Mouse (Mus musculus) heart, adult 2 months (tissue): ENCODE data around the gene Tsr3. TPM values are rescaled to one million over a fixed set of nuclear protein-coding genes. Genes with fewer than 3 reads are reported as not detected.

Experiments
- DNase-seq, 2 experiments: peaks; one replicate each; pipeline ENCODE4 v3.0.0; 2021
- H3K27ac ChIP-seq: fragments of 200-600 bp; 2 replicates; pipeline ENCODE4 v1.8.1; 2022
- H3K27me3 ChIP-seq: fragments of 200-500 bp; 2 replicates; pipeline ENCODE4 v1.6.1; 2012; ENCODE audit warnings: mild to moderate bottlenecking, low read length, inconsistent platforms, mixed read lengths; ENCODE audit not compliant: control insufficient read depth, insufficient read depth
- H3K36me3 ChIP-seq: fragments of 200-500 bp; 2 replicates; pipeline ENCODE4 v1.6.1; 2012; ENCODE audit warnings: low read length, inconsistent platforms; ENCODE audit not compliant: control insufficient read depth, insufficient read depth
- H3K4me1 ChIP-seq: fragments of 200-500 bp; 2 replicates; pipeline ENCODE4 v1.6.1; 2011; ENCODE audit warnings: low read length; ENCODE audit not compliant: control insufficient read depth, insufficient read depth
- H3K4me3 ChIP-seq: fragments of 200-600 bp; 2 replicates; pipeline ENCODE4 v1.8.1; 2022
- H3K79me2 ChIP-seq: fragments of 200-500 bp; replicated peaks from 2 replicates; pipeline ENCODE4 v1.6.1; 2012; ENCODE audit warnings: mild to moderate bottlenecking, inconsistent platforms, low read length, moderate library complexity, mixed read lengths; ENCODE audit not compliant: control insufficient read depth, insufficient read depth
- H3K9ac ChIP-seq: fragments of 200-500 bp; 2 replicates; pipeline ENCODE4 v1.6.1; 2012; ENCODE audit warnings: low read depth, mild to moderate bottlenecking, control low read depth, inconsistent platforms, low read length, mixed read lengths
- CTCF ChIP-seq: fragments of 200-600 bp; IDR thresholded peaks from 2 replicates; pipeline ENCODE4 v1.8.1; 2022; ENCODE audit warnings: antibody characterized with exemption, mild to moderate bottlenecking, moderate library complexity
- EP300 ChIP-seq: fragments of 200-500 bp; IDR thresholded peaks from 2 replicates; pipeline ENCODE4 v1.6.1; 2011; ENCODE audit warnings: low read depth, low read length, control low read depth; ENCODE audit not compliant: insufficient read depth
- POLR2A ChIP-seq: fragments of 200-500 bp; IDR thresholded peaks from 2 replicates; pipeline ENCODE4 v1.6.1; 2011; ENCODE audit warnings: mild to moderate bottlenecking, low read depth, low read length, control low read depth; ENCODE audit not compliant: insufficient read depth
- WGBS: fragments of 180-500 bp; shearing (Covaris S2); methylation state at CpG from one replicate; pipeline ENCODE4 v1.1.7; 2018; 5-methylcytosine and 5-hydroxymethylcytosine counted together
- intact Hi-C: fragments of 180-260 bp; cut with DNase I; formaldehyde crosslinking; loops from one replicate; pipeline ENCODE4 v1.15.1; 2025
- microRNA-seq, 2 experiments: library from miRNA; unstranded; fragments of <30 nt; microRNA quantifications; one replicate each; pipeline ENCODE4 v1.2.0; 2021
- polyA plus RNA-seq: library from polyadenylated mRNA; depleted of rRNA; stranded (reverse); fragments of >200 nt; gene quantifications from 2 replicates; pipeline ENCODE4 v1.2.3, GENCODE M21; 2012; rRNA removed
- total RNA-seq, 2 experiments: library from RNA; stranded (reverse); gene quantifications; 2 replicates each; pipeline ENCODE4 v1.2.3; 2021

Tsr3 gene
- total and polyA plus RNA-seq, 3 experiments = 6.9 to 8.2 (median 7.1) TPM

DNA sequence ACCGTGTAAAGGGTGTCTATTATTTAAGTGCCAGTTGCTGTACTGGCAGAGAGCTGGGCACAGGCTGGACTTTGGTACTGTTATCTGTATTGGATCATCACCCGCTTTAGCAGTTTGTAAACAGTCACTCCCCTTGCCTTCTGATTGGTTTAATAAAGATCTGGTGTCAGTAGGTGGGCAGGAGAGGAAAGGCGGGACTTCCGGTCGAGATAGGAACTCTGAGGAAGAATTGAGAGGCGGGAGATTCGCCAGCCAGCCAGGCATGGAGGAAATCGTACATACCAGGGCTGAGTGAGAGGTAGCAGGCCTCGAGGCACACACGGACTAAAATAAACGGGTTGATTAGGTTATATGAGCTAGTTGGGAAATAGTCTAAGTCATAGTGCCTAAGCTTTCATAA is 42.2 kb downstream of the Tsr3 start:
- H3K79me2 ChIP-seq = no peaks in the 10 kb centered on the region
- H3K9ac ChIP-seq = no peak overlapping the region
- WGBS = 16% methylated on average over 11 of the region's 11 CpGs
- H3K4me3 ChIP-seq = no peak overlapping the region
- intact Hi-C loops = loop anchor here (5.0 kb wide), 1 partner anchor 340 kb away; no protein-coding TSS in a partner anchor
- H3K4me1 ChIP-seq = no peaks in the 10 kb centered on the region
- peak in 1 of 2 experiments; percentile 57 for DNase-seq
- H3K27ac ChIP-seq = no peak overlapping the region
- no peaks in the 10 kb centered on the region for H3K27me3 ChIP-seq
- no peaks in the 10 kb centered on the region for H3K36me3 ChIP-seq
- no peak for TF ChIP-seq POLR2A
- TF ChIP-seq EP300 = no peak
- no peak for TF ChIP-seq CTCF

DNA sequence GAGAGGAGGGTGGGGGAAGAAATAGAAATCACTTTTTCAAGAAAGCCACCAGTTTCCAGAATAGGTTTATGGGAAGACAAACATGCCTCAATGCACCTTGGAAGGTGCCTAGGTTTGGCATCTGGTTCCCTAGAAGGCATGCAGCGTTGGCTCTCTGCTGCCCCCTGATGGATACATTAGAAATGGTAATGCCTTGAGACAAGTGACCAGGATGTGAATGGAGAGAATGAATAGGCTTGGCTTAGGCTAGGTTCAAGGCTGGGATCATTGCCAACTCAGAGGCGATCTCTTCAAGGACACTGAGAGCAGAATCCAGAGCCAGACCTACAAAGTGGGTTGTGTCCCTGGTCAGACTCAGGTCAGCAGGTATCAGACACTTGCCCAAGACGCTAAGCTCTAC is 45.1 kb downstream of the Tsr3 start:
- intact Hi-C loops = loop anchor here (2.0 kb wide), 1 partner anchor 176 kb away; no protein-coding TSS in a partner anchor

DNA sequence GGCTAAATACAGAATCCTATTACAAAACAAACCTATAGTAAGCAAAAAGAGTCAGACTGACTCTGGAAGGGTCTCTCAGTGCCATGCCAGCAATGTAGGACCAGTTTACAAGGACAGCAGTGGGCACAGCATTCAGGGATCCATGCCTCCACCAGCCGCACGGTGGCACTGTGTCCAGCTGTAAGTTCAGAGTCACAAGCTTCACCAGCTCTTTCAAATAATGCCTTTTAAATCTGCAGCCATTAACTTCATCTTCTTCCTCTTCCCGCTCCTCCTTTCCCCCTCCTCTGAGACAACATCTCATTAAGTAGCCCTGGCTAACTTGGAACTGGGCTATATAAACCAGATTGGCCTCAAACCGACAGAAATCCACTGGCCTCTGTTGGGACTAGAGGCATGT is 48.9 kb downstream of the Tsr3 start:
- Histone ChIP-seq H3K4me3 (no peak overlapping the region), H3K27me3 (peaks cover 1% of the 10 kb centered on the region; the same call in 1 of the 2 replicates), H3K4me1 (no peaks in the 10 kb centered on the region), H3K27ac (no peak overlapping the region), H3K79me2 (no peaks in the 10 kb centered on the region), H3K9ac (no peak overlapping the region), H3K36me3 (no peaks in the 10 kb centered on the region)
- DNase-seq = peak in 1 of 2 experiments; percentile 15
- TF ChIP-seq POLR2A (no peak), EP300 (no peak), CTCF (peak; percentile 82)
- intact Hi-C loops = loop anchor here (2.0 kb wide), 1 partner anchor 74 kb away; no protein-coding TSS in a partner anchor
- 18% methylated on average over 4 of the region's 4 CpGs for WGBS

More for the DNA sequence above, 45.1 kb downstream of the Tsr3 start:
- H3K79me2 ChIP-seq = no peaks in the 10 kb centered on the region
- no peak overlapping the region for H3K27ac ChIP-seq
- H3K4me3 ChIP-seq = no peak overlapping the region
- DNase-seq = peak; percentile 56 to 57
- no peaks in the 10 kb centered on the region for H3K4me1 ChIP-seq
- H3K9ac ChIP-seq = no peak overlapping the region
- H3K36me3 ChIP-seq = no peaks in the 10 kb centered on the region
- WGBS = 16% methylated on average over 3 of the region's 3 CpGs
- 0 out of 2 replicates have a peak, but pooled peaks have one; percentile 50 for TF ChIP-seq EP300
- peak; percentile 96 for TF ChIP-seq CTCF
- TF ChIP-seq POLR2A = no peak
- no peaks in the 10 kb centered on the region for H3K27me3 ChIP-seq

- H3K27ac ChIP-seq = no peak overlapping the region
- 15% methylated on average over 4 of the region's 4 CpGs for WGBS
- no peak for TF ChIP-seq EP300
- no peak for TF ChIP-seq CTCF
- no peak for TF ChIP-seq POLR2A
- intact Hi-C loops = no loop called here
- no peak overlapping the region for H3K4me3 ChIP-seq
- no peaks in the 10 kb centered on the region for H3K79me2 ChIP-seq
- no peaks in the 10 kb centered on the region for H3K36me3 ChIP-seq
- no peak overlapping the region for H3K9ac ChIP-seq
- no peaks in the 10 kb centered on the region for H3K4me1 ChIP-seq
- DNase-seq = no peak
- H3K27me3 ChIP-seq = peaks cover 1% of the 10 kb centered on the region; the same call in 1 of the 2 replicates
These were observed 50.4 kb downstream of the Tsr3 start for GRCm38 (mm10) chr17:25290411-25290810.

Small RNA genes lying within 50 kb of the gene (microRNA-seq; reads per million reads assigned to microRNA genes)
- gene Mir3547 = 1.1 to 2.3 reads per million in 2 experiments

Other genes with a start within 250 kb of the Tsr3 start
- 1 to 10 TPM; 9.4 to 9.8 TPM for gene Cramp1l, start 224.4 kb upstream of the Tsr3 start, total RNA-seq
- gene Cramp1l, start 224.4 kb upstream of the Tsr3 start, polyA plus RNA-seq = 9.6 and 13.7 TPM in 2 replicates
- gene Ift140, start 224.1 kb upstream of the Tsr3 start, total RNA-seq = 1 to 10 TPM; 3.1 to 5.0 TPM
- gene Ift140, start 224.1 kb upstream of the Tsr3 start, polyA plus RNA-seq = 4.6 and 5.2 TPM in 2 replicates
- 10 to 100 TPM; 40.0 to 45.1 TPM for gene Tmem204, start 156.6 kb upstream of the Tsr3 start, total RNA-seq
- gene Tmem204, start 156.6 kb upstream of the Tsr3 start, polyA plus RNA-seq = 77.3 and 82.0 TPM in 2 replicates
- gene Telo2, start 124.2 kb upstream of the Tsr3 start, total RNA-seq = 10 to 100 TPM; 12.1 to 13.5 TPM
- 12.7 and 15.5 TPM in 2 replicates for gene Telo2, start 124.2 kb upstream of the Tsr3 start, polyA plus RNA-seq
- gene Ptx4, start 119.4 kb upstream of the Tsr3 start, total RNA-seq = 1 to 10 TPM; 5.4 to 5.8 TPM
- 0.16 and 0.26 TPM in 2 replicates for gene Ptx4, start 119.4 kb upstream of the Tsr3 start, polyA plus RNA-seq
- gene Clcn7, start 106.8 kb upstream of the Tsr3 start, total RNA-seq = 10 to 100 TPM; 25.4 to 28.5 TPM
- gene Clcn7, start 106.8 kb upstream of the Tsr3 start, polyA plus RNA-seq = 24.6 and 31.3 TPM in 2 replicates
- gene Ccdc154, start 77.7 kb upstream of the Tsr3 start, total RNA-seq = not detected
- gene Ccdc154, start 77.7 kb upstream of the Tsr3 start, polyA plus RNA-seq = 0.06 TPM in 1 of 2 replicates, not detected in the other
- not detected for gene Gm38655, start 64.7 kb upstream of the Tsr3 start, total RNA-seq
- 0.29 TPM in 1 of 2 replicates, not detected in the other for gene Gm38655, start 64.7 kb upstream of the Tsr3 start, polyA plus RNA-seq
- gene BC003965, start 55.6 kb upstream of the Tsr3 start, total RNA-seq = 10 to 100 TPM; 20.8 to 22.2 TPM
- 12.1 and 18.6 TPM in 2 replicates for gene BC003965, start 55.6 kb upstream of the Tsr3 start, polyA plus RNA-seq
- gene Unkl, start 51.8 kb upstream of the Tsr3 start, total RNA-seq = 1 to 10 TPM; 7.4 to 7.5 TPM
- gene Unkl, start 51.8 kb upstream of the Tsr3 start, polyA plus RNA-seq = 6.6 and 9.1 TPM in 2 replicates
- 10 to 100 TPM; 13.6 to 16.1 TPM for gene Gnptg, start within 50 bp of the Tsr3 start, total RNA-seq
- gene Gnptg, start within 50 bp of the Tsr3 start, polyA plus RNA-seq = 18.0 and 19.5 TPM in 2 replicates
- gene Baiap3, start 16.2 kb downstream of the Tsr3 start, total RNA-seq = under 1 TPM; 0.32 to 0.39 TPM
- 0.79 and 1.5 TPM in 2 replicates for gene Baiap3, start 16.2 kb downstream of the Tsr3 start, polyA plus RNA-seq
- 10 to 100 TPM; 88.3 to 90.3 TPM for gene Ube2i, start 34.5 kb downstream of the Tsr3 start, total RNA-seq
- gene Ube2i, start 34.5 kb downstream of the Tsr3 start, polyA plus RNA-seq = 69.7 and 94.6 TPM in 2 replicates
- gene Prss34, start 58.2 kb downstream of the Tsr3 start, total RNA-seq = under 1 TPM; 0.21 to 0.36 TPM
- 0.14 and 0.35 TPM in 2 replicates for gene Prss34, start 58.2 kb downstream of the Tsr3 start, polyA plus RNA-seq
- gene Prss28, start 68.5 kb downstream of the Tsr3 start, total RNA-seq = not detected
- gene Prss28, start 68.5 kb downstream of the Tsr3 start, polyA plus RNA-seq = not detected in 2 replicates
- gene Prss29, start 78.5 kb downstream of the Tsr3 start, total RNA-seq = not detected
- not detected in 2 replicates for gene Prss29, start 78.5 kb downstream of the Tsr3 start, polyA plus RNA-seq
- gene Tpsab1, start 105.4 kb downstream of the Tsr3 start, total RNA-seq = under 1 TPM; 0.70 to 0.82 TPM
- gene Tpsab1, start 105.4 kb downstream of the Tsr3 start, polyA plus RNA-seq = 0.12 and 0.31 TPM in 2 replicates
- gene Tpsb2, start 126.1 kb downstream of the Tsr3 start, total RNA-seq = 1 to 10 TPM; 1.4 to 2.5 TPM
- 6.3 and 8.2 TPM in 2 replicates for gene Tpsb2, start 126.1 kb downstream of the Tsr3 start, polyA plus RNA-seq
- not detected for gene Tpsg1, start 129.1 kb downstream of the Tsr3 start, total RNA-seq
- 0.47 and 0.61 TPM in 2 replicates for gene Tpsg1, start 129.1 kb downstream of the Tsr3 start, polyA plus RNA-seq
- gene Cacna1h, start 193.6 kb downstream of the Tsr3 start, total RNA-seq = 1 to 10 TPM; 4.5 to 5.5 TPM
- 20.4 and 23.2 TPM in 2 replicates for gene Cacna1h, start 193.6 kb downstream of the Tsr3 start, polyA plus RNA-seq
- not detected for gene Tekt4, start 214.4 kb downstream of the Tsr3 start, total RNA-seq
- 0.61 and 1.2 TPM in 2 replicates for gene Tekt4, start 214.4 kb downstream of the Tsr3 start, polyA plus RNA-seq